Mouse (Mus musculus): ENCODE data around the gene Rab34. TPM values are rescaled to one million over a fixed set of nuclear protein-coding genes. Genes with fewer than 3 reads are reported as not detected.

The Rab34 gene
- total and polyA plus RNA-seq, 3 experiments = 0.17 to 1.4 (median 0.50) TPM

- no peak overlapping the region for H3K27ac ChIP-seq (ENCODE audit: insufficient read depth, low read depth)
- in situ Hi-C loops (cut with MboI; ENCODE audit: low pct_ligation_motif_present, low pct_unique_long_range_greater_than_20kb, low sequenced_read_pairs) (loop anchor here (10.0 kb wide), 1 partner anchor 147 kb away; no protein-coding TSS in a partner anchor), dilution Hi-C loops (cut with MboI; ENCODE audit: extremely low pct_ligation_motif_present, extremely low pct_unique_long_range_greater_than_20kb, low sequenced_read_pairs) (no loop called here)
- no peaks in the 10 kb centered on the region for H3K27me3 ChIP-seq (replicated peaks)
- H3K79me2 ChIP-seq (replicated peaks; ENCODE audit: control insufficient read depth, extremely low read depth, insufficient read depth, poor library complexity, severe bottlenecking) = no peaks in the 10 kb centered on the region
- H3K9me3 ChIP-seq (replicated peaks; ENCODE audit: low read length) = peaks cover 2% of the 10 kb centered on the region
- peaks cover 7 to 67% of the 10 kb centered on the region in 2 experiments for H3K4me1 ChIP-seq (ENCODE audit: control insufficient read depth in 1 of 2, insufficient read depth in 2 of 2)
- peaks cover 0 to 31% of the 10 kb centered on the region in 2 experiments for H3K36me3 ChIP-seq (replicated peaks in 1 of 2; ENCODE audit: control insufficient read depth in 1 of 2, insufficient read depth in 1 of 2, low read length in 1 of 2)
- peak; percentile 70 for DNase-seq (ENCODE audit: extremely low read depth)
- H3K4me2 ChIP-seq (ENCODE audit: insufficient read depth, low read depth, poor library complexity, severe bottlenecking) = no peak overlapping the region
- no peak overlapping the region for H3K4me3 ChIP-seq (replicated peaks in 1 of 3; ENCODE audit: low read depth in 2 of 3, low read length in 2 of 3, poor library complexity in 1 of 3)
- H3K9ac ChIP-seq (ENCODE audit: insufficient read depth, low read depth) = no peak overlapping the region
- TF ChIP-seq CTCF (conservative IDR thresholded peaks at IDR 0.05 in 1 of 2, IDR thresholded peaks at IDR 0.05 in 1 of 2; ENCODE audit: low read depth in 2 of 2, low read length in 2 of 2) = peak in 1 of 2 experiments; percentile 91; a peak in 2 of 4 replicates
- TF ChIP-seq JUND (conservative IDR thresholded peaks at IDR 0.05; ENCODE audit: low read depth, low read length) = no peak
- TF ChIP-seq TBP (conservative IDR thresholded peaks at IDR 0.05; ENCODE audit: low read depth, low read length) = no peak
- peak; percentile 80 for TF ChIP-seq RAD21 (IDR thresholded peaks at IDR 0.05; ENCODE audit: low read depth, low read length)
- peak; percentile 83 for TF ChIP-seq SMC3 (IDR thresholded peaks at IDR 0.05; ENCODE audit: low read depth, low read length)
- TF ChIP-seq E2F4 (IDR thresholded peaks at IDR 0.05; ENCODE audit: insufficient replicate concordance, low read depth, low read length) = no peak
- 0 out of 2 replicates have a peak, but pooled peaks have one; percentile 13 for TF ChIP-seq HCFC1 (IDR thresholded peaks at IDR 0.05; ENCODE audit: low read depth, low read length)
- TF ChIP-seq IRF4 (IDR thresholded peaks at IDR 0.05; ENCODE audit: low read depth, low read length) = no peak; the same call in 1 of the 2 replicates
- TF ChIP-seq TCF12 (IDR thresholded peaks at IDR 0.05; ENCODE audit: low read depth, low read length) = 0 out of 2 replicates have a peak, but pooled peaks have one; percentile 28
- TF ChIP-seq ZNF384 (IDR thresholded peaks at IDR 0.05; ENCODE audit: low read depth, low read length) = no peak
- no peak for TF ChIP-seq ETS1 (conservative IDR thresholded peaks at IDR 0.05; ENCODE audit: low read depth, low read length)
- TF ChIP-seq ZMIZ1 (IDR thresholded peaks at IDR 0.05; ENCODE audit: low read depth, low read length) = no peak
- no peak for TF ChIP-seq ELF1 (IDR thresholded peaks at IDR 0.05; ENCODE audit: low read depth, low read length)
- TF ChIP-seq MAZ (IDR thresholded peaks at IDR 0.05; ENCODE audit: low read depth, low read length) = 0 out of 2 replicates have a peak, but pooled peaks have one; percentile 19
- TF ChIP-seq MEF2A (IDR thresholded peaks at IDR 0.05; ENCODE audit: borderline replicate concordance, low read depth, low read length) = no peak
Observed at GRCm38 (mm10) chr11:78172034-78172747, 16.0 kb upstream of the Rab34 start.

GRCm38 (mm10) chr11:78172748-78173383 lies 15.4 kb upstream of the Rab34 start:
- H3K4me2 ChIP-seq (ENCODE audit: insufficient read depth, low read depth, poor library complexity, severe bottlenecking) = no peak overlapping the region
- peaks cover 2% of the 10 kb centered on the region for H3K9me3 ChIP-seq (replicated peaks; ENCODE audit: low read length)
- peaks cover 0 to 24% of the 10 kb centered on the region in 2 experiments for H3K36me3 ChIP-seq (replicated peaks in 1 of 2; ENCODE audit: control insufficient read depth in 1 of 2, insufficient read depth in 1 of 2, low read length in 1 of 2)
- H3K9ac ChIP-seq (ENCODE audit: insufficient read depth, low read depth) = no peak overlapping the region
- dilution Hi-C loops (cut with MboI; ENCODE audit: extremely low pct_ligation_motif_present, extremely low pct_unique_long_range_greater_than_20kb, low sequenced_read_pairs) = no loop called here
- H3K27ac ChIP-seq (ENCODE audit: insufficient read depth, low read depth) = no peak overlapping the region
- DNase-seq (ENCODE audit: extremely low read depth) = no peak
- H3K27me3 ChIP-seq (replicated peaks) = no peaks in the 10 kb centered on the region
- peaks cover 7 to 69% of the 10 kb centered on the region in 2 experiments for H3K4me1 ChIP-seq (ENCODE audit: control insufficient read depth in 1 of 2, insufficient read depth in 2 of 2)
- H3K4me3 ChIP-seq (replicated peaks in 1 of 3; ENCODE audit: low read depth in 2 of 3, low read length in 2 of 3, poor library complexity in 1 of 3) = no peak overlapping the region
- TF ChIP-seq SIN3A (IDR thresholded peaks at IDR 0.05; ENCODE audit: low read length) = no peak
- no peak for TF ChIP-seq ZC3H11A (IDR thresholded peaks at IDR 0.05; ENCODE audit: low read depth, low read length)
- no peak for TF ChIP-seq GABPA (IDR thresholded peaks at IDR 0.05; ENCODE audit: insufficient replicate concordance, low read depth, low read length)
- no peak for TF ChIP-seq TBP (conservative IDR thresholded peaks at IDR 0.05; ENCODE audit: low read depth, low read length)
- TF ChIP-seq IRF4 (IDR thresholded peaks at IDR 0.05; ENCODE audit: low read depth, low read length) = no peak
- TF ChIP-seq UBTF (IDR thresholded peaks at IDR 0.05; ENCODE audit: low read depth, low read length) = no peak
- no peak for TF ChIP-seq ETS1 (conservative IDR thresholded peaks at IDR 0.05; ENCODE audit: low read depth, low read length)
- TF ChIP-seq MAX (IDR thresholded peaks at IDR 0.05; ENCODE audit: low read length) = no peak
- TF ChIP-seq CHD2 (IDR thresholded peaks at IDR 0.05; ENCODE audit: low read length) = no peak
- no peak for TF ChIP-seq CTCF (conservative IDR thresholded peaks at IDR 0.05 in 1 of 2, IDR thresholded peaks at IDR 0.05 in 1 of 2; ENCODE audit: low read depth in 2 of 2, low read length in 2 of 2)
- TF ChIP-seq MYC (IDR thresholded peaks at IDR 0.05; ENCODE audit: low read depth, low read length) = no peak
- no peak for TF ChIP-seq USF1 (IDR thresholded peaks at IDR 0.05; ENCODE audit: low read depth, low read length)
- no peak for TF ChIP-seq RAD21 (IDR thresholded peaks at IDR 0.05; ENCODE audit: low read depth, low read length)
- no peaks in the 10 kb centered on the region for H3K79me2 ChIP-seq (replicated peaks; ENCODE audit: control insufficient read depth, extremely low read depth, insufficient read depth, poor library complexity, severe bottlenecking)
- in situ Hi-C loops (cut with MboI; ENCODE audit: low pct_ligation_motif_present, low pct_unique_long_range_greater_than_20kb, low sequenced_read_pairs) = loop anchor here (10.0 kb wide), 1 partner anchor 148 kb away; no protein-coding TSS in a partner anchor
